Mouse (Mus musculus): ENCODE data around the gene Gm49325. TPM values are rescaled to one million over a fixed set of nuclear protein-coding genes. Genes with fewer than 3 reads are reported as not detected.

Gm49325 gene
- polyA plus RNA-seq (2015; fragmentation: Nextera tagmentation; extraction: Ambion mirVana): 8.4 and 13.3 TPM in 2 replicates

DNA sequence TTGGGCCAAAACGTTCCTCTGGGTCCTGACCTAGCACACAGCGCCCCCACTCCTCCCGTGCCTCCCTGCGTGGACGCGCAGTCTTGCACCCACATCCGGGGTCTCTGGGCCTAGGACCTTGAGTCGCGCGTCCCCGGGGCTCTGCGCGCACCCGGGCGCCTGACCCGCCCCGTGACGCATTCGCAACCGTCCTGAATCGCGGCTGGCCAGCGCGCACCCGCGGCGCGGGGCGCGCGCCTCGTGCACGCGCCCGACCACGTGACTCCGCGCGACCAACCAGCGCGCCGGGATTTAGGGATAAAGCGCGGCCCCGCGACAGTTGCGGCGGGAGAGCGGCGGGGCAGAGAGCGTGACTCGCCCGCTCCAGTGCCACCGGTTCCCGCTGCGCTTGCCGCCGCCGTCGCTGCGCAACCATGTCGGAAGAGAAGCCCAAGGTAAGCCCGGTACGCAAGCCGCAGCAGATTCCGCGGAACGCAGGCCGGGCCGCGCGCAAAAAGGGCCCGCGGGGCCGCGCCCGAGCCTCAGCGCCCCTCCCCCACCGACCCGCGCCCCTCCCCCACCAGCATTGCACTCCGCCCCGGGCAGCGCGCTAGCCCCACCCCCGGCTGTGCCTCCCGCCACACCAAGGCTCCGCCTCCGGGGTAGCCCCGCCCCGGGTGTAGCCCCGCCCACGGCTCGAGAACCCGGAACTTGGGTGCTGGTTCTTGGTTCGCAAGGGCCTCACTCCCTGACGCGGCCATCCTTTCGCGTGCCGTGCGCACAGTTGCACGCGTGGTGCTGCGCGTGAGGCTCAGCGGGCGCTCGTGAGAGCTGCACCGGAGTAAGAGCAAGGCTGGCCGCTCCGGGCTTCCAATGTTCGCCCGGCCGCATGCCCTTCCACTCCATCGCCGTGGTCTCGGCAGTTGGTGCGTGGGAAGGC is at the start of gene Gm49325, which contains the start of gene Sumo3:
Gene Gm49325 (plus strand): TSS at position 290 of the 919 bp plus-strand sequence.
Gene Sumo3 (plus strand): TSS at position 190 of the 919 bp plus-strand sequence.
- Histone ChIP-seq H3K9ac (replicated peaks) (peak within 1 kb of the TSS; percentile 78), H3K36me3 (replicated peaks; ENCODE audit: insufficient read depth, low read length) (peaks cover 9% of the 10 kb centered on the region), H3K27me3 (ENCODE audit: insufficient read depth, low read length) (no peaks in the 10 kb centered on the region), H3K9me3 (ENCODE audit: low read length) (no peaks in the 10 kb centered on the region), H3K4me1 (ENCODE audit: insufficient read depth) (peaks cover 35% of the 10 kb centered on the region), H3K4me3 (ENCODE audit: low read depth, low read length) (peak within 1 kb of the TSS; percentile 66), H3K27ac (ENCODE audit: low read depth) (peak within 1 kb of the TSS; percentile 97), H3K4me2 (ENCODE audit: low read depth, low read length) (peak within 1 kb of the TSS; percentile 82)
- DNase-seq (peak; percentile 100), ATAC-seq (peak; percentile 86)
- TF ChIP-seq CTCF (IDR thresholded peaks at IDR 0.05; ENCODE audit: low read depth) (no peak; the same call in 1 of the 2 replicates), EP300 (IDR thresholded peaks at IDR 0.05; ENCODE audit: low read depth) (no peak)
- WGBS (ENCODE audit: insufficient replicate concordance): 1% methylated on average over 108 of the region's 119 CpGs

DNA sequence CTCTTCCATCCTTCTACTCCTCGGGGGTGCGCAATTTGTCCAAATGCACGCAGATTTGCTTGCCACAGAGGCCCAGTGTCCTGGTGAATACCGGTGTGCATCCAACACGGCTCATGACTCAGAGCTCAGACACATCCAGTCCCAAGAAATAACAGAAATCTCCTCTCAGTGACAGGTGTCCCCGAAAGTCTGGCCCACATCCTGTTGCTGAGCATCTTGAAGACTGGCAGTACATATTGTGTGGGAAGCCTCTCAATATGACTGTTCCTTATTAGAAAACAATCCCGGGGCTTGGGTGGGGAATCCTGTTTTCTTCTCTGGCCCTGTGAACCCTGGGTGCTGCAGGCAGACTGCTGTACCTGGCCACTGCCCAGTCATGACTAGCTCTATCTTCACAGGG is 49.4 kb upstream of the Gm49325 start:
- H3K4me1 ChIP-seq (ENCODE audit: insufficient read depth): no peaks in the 10 kb centered on the region
- TF ChIP-seq EP300 (IDR thresholded peaks at IDR 0.05; ENCODE audit: low read depth): no peak
- TF ChIP-seq CTCF (IDR thresholded peaks at IDR 0.05; ENCODE audit: low read depth): no peak
- peaks cover 5% of the 10 kb centered on the region for H3K36me3 ChIP-seq (replicated peaks; ENCODE audit: insufficient read depth, low read length)
- H3K27me3 ChIP-seq (ENCODE audit: insufficient read depth, low read length): no peaks in the 10 kb centered on the region
- WGBS (ENCODE audit: insufficient replicate concordance): 88% methylated on average over 7 of the region's 7 CpGs
- no peaks in the 10 kb centered on the region for H3K9me3 ChIP-seq (ENCODE audit: low read length)
- DNase-seq: no peak
- no peak overlapping the region for H3K9ac ChIP-seq (replicated peaks)
- H3K4me2 ChIP-seq (ENCODE audit: low read depth, low read length): no peak overlapping the region
- H3K4me3 ChIP-seq (ENCODE audit: low read depth, low read length): no peak overlapping the region
- no peak for ATAC-seq
- no peak overlapping the region for H3K27ac ChIP-seq (ENCODE audit: low read depth)

DNA sequence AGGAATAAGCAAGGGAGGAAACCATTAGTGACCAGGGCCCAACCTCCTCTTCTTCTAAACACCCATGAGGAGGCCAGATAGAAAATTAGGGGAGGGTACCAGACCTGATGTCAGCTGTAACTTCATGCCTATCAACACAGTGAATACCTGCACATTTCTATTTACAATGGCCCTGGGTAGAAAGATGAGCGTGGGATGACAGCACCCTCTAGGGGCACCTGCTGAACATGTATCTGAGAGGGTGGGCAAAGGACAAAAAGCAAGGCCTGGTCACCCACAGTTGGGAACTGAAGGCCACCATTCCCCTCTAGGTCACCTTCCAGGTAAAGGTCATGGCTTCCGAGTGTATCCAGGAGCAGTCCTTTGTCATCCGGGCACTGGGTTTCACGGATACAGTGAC is 48.4 kb upstream of the Gm49325 start:
- Histone ChIP-seq H3K4me1 (ENCODE audit: insufficient read depth) (no peaks in the 10 kb centered on the region), H3K27me3 (ENCODE audit: insufficient read depth, low read length) (no peaks in the 10 kb centered on the region), H3K9me3 (ENCODE audit: low read length) (no peaks in the 10 kb centered on the region), H3K9ac (replicated peaks) (no peak overlapping the region), H3K36me3 (replicated peaks; ENCODE audit: insufficient read depth, low read length) (peaks cover 5% of the 10 kb centered on the region; the same call in 1 of the 2 replicates), H3K4me3 (ENCODE audit: low read depth, low read length) (no peak overlapping the region), H3K27ac (ENCODE audit: low read depth) (no peak overlapping the region), H3K4me2 (ENCODE audit: low read depth, low read length) (no peak overlapping the region)
- DNase-seq (peak; percentile 38), ATAC-seq (no peak)
- WGBS (ENCODE audit: insufficient replicate concordance): 83% methylated on average over 4 of the region's 4 CpGs
- peak; percentile 57 for TF ChIP-seq CTCF (IDR thresholded peaks at IDR 0.05; ENCODE audit: low read depth)
- TF ChIP-seq EP300 (IDR thresholded peaks at IDR 0.05; ENCODE audit: low read depth): no peak

DNA sequence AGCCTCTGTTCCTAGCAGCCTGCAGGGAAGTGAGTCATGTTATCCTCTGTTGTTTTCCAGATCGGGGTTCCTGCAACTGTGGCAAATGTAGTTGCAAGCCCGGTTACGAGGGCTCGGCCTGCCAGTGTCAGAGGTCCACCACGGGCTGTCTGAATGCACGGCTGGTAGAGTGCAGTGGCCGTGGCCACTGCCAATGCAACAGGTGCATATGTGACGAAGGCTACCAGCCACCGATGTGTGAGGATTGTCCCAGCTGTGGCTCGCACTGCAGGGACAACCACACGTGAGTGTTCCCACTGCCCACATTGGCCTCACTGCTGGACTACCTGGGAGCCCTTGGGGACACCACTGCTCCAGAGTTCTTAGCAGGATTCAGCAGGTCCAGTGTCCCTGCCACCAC is 45.9 kb upstream of the Gm49325 start:
- no peak for TF ChIP-seq CTCF (IDR thresholded peaks at IDR 0.05; ENCODE audit: low read depth)
- TF ChIP-seq EP300 (IDR thresholded peaks at IDR 0.05; ENCODE audit: low read depth): no peak
- DNase-seq: no peak
- Histone ChIP-seq H3K4me3 (ENCODE audit: low read depth, low read length) (no peak overlapping the region), H3K9ac (replicated peaks) (no peak overlapping the region), H3K4me1 (ENCODE audit: insufficient read depth) (no peaks in the 10 kb centered on the region), H3K36me3 (replicated peaks; ENCODE audit: insufficient read depth, low read length) (peaks cover 5% of the 10 kb centered on the region; the same call in 1 of the 2 replicates), H3K27me3 (ENCODE audit: insufficient read depth, low read length) (no peaks in the 10 kb centered on the region), H3K27ac (ENCODE audit: low read depth) (no peak overlapping the region), H3K9me3 (ENCODE audit: low read length) (no peaks in the 10 kb centered on the region), H3K4me2 (ENCODE audit: low read depth, low read length) (no peak overlapping the region)
- ATAC-seq: no peak
- WGBS (ENCODE audit: insufficient replicate concordance): 77% methylated on average over 11 of the region's 11 CpGs

DNA sequence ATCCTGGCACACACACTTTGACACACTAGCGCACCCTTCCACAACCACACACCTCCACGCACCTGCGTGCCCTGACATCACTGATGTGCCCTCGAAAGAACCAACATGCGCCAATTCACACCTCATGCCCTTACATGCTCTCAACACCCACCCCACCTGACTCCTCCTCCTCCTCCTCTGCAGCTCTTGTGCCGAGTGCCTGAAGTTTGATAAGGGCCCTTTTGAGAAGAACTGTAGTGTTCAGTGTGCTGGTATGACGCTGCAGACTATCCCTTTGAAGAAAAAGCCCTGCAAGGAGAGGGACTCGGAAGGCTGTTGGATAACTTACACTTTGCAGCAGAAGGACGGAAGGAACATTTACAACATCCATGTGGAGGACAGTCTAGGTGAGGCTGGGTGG is 45.2 kb upstream of the Gm49325 start:
- no peaks in the 10 kb centered on the region for H3K9me3 ChIP-seq (ENCODE audit: low read length)
- no peak overlapping the region for H3K4me2 ChIP-seq (ENCODE audit: low read depth, low read length)
- no peak for DNase-seq
- H3K27ac ChIP-seq (ENCODE audit: low read depth): no peak overlapping the region
- ATAC-seq: no peak
- peaks cover 5% of the 10 kb centered on the region; the same call in 1 of the 2 replicates for H3K36me3 ChIP-seq (replicated peaks; ENCODE audit: insufficient read depth, low read length)
- TF ChIP-seq EP300 (IDR thresholded peaks at IDR 0.05; ENCODE audit: low read depth): no peak
- TF ChIP-seq CTCF (IDR thresholded peaks at IDR 0.05; ENCODE audit: low read depth): no peak
- WGBS (ENCODE audit: insufficient replicate concordance): 73% methylated on average over 9 of the region's 9 CpGs
- no peaks in the 10 kb centered on the region for H3K4me1 ChIP-seq (ENCODE audit: insufficient read depth)
- no peak overlapping the region for H3K4me3 ChIP-seq (ENCODE audit: low read depth, low read length)
- no peaks in the 10 kb centered on the region for H3K27me3 ChIP-seq (ENCODE audit: insufficient read depth, low read length)
- H3K9ac ChIP-seq (replicated peaks): no peak overlapping the region

DNA sequence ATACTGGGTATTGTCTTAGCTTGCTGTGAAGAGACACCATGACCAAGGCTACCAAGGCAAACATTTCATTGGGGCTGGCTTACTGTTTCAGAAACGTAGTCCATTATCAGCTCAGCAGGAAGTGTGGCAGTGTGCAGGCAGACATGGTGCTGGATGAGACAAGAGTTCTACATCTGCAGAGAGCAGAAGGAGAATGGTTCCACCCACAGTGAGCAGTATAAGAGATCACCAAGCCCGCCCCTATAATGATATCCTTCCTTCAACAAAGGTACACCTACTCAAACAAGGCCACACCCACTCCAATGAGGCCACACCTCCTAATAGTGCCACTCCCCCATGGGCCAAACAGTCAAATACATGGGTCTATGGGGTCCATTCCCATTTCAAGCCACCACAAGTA is 44.5 kb upstream of the Gm49325 start:
- no peak overlapping the region for H3K4me3 ChIP-seq (ENCODE audit: low read depth, low read length)
- DNase-seq (no peak), ATAC-seq (no peak)
- no peak overlapping the region for H3K27ac ChIP-seq (ENCODE audit: low read depth)
- H3K36me3 ChIP-seq (replicated peaks; ENCODE audit: insufficient read depth, low read length): peaks cover 5% of the 10 kb centered on the region; the same call in 1 of the 2 replicates
- no peaks in the 10 kb centered on the region for H3K4me1 ChIP-seq (ENCODE audit: insufficient read depth)
- H3K9ac ChIP-seq (replicated peaks): no peak overlapping the region
- no peaks in the 10 kb centered on the region for H3K9me3 ChIP-seq (ENCODE audit: low read length)
- TF ChIP-seq CTCF (IDR thresholded peaks at IDR 0.05; ENCODE audit: low read depth) (no peak), EP300 (IDR thresholded peaks at IDR 0.05; ENCODE audit: low read depth) (no peak)
- WGBS (ENCODE audit: insufficient replicate concordance): 45% methylated on average over 2 of the region's 2 CpGs
- H3K4me2 ChIP-seq (ENCODE audit: low read depth, low read length): no peak overlapping the region
- no peaks in the 10 kb centered on the region for H3K27me3 ChIP-seq (ENCODE audit: insufficient read depth, low read length)
